Mouse (Mus musculus) ES-Bruce4 (cell line): ENCODE data around the gene Slc2a1.

ENCODE experiments used
- CTCF ChIP-seq: IDR thresholded peaks from one replicate; pipeline ENCODE4 v1.8.1; 2011; ENCODE audit warnings: low read depth, low read length
- EP300 ChIP-seq: IDR thresholded peaks from 2 replicates; pipeline ENCODE4 v1.6.1; 2011; ENCODE audit warnings: low read depth, low read length; ENCODE audit not compliant: insufficient read depth
- POLR2A ChIP-seq: IDR thresholded peaks from one replicate; pipeline ENCODE4 v1.8.1; 2011; ENCODE audit warnings: low read length; ENCODE audit not compliant: insufficient read depth

DNA sequence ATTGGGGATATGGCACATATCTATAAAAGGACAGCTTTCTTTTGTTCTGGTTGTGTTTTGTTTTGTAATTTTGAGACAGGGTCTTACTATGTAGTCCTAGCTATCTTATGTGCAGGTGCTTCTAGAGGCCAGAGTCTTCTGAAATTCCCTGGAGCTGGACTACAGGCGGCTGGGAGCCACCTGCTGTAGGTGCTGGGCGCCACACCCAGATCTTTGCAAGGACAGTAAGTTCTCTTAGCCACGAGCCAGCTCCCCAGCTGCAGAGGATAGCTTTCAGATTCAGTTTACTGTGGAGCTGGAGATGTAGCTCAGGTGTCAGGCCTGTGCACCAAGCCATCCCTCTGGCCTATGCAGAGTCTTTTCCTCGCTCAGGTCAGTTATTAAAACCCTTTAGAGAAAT, 58.6 kb downstream of the Slc2a1 start:
- TF ChIP-seq POLR2A: no peak
- TF ChIP-seq CTCF: peak; percentile 34
- no peak for TF ChIP-seq EP300
